Mouse (Mus musculus) layer of hippocampus, adult 11-12 months (tissue): Measurements from ENCODE around the gene Col4a4.

Experiments used
- DNase-seq: peaks from one replicate; pipeline ENCODE4 v3.0.0; 2022; ENCODE audit warnings: low spot score

Col4a4 gene

DNA sequence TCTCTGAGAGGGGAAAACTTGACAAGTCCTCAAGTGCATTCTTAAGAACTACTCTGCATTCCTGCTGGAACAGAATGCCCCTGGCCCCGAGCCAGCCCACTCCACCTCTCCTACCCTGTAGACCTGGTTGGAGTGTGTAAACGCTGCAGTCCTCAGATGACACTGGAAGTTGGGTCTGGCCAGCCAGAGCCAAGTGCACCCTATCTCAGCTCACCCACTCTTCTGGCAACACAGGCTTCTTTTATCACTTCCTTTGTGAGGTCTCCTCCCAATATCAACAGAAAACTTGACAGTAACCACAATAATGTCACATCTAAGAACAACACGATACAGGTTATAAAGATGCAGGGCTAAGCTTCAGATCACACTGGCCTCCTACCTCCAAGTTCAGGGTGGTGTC lies 8.7 kb downstream of the Col4a4 start:
- DNase-seq = no peak

DNA sequence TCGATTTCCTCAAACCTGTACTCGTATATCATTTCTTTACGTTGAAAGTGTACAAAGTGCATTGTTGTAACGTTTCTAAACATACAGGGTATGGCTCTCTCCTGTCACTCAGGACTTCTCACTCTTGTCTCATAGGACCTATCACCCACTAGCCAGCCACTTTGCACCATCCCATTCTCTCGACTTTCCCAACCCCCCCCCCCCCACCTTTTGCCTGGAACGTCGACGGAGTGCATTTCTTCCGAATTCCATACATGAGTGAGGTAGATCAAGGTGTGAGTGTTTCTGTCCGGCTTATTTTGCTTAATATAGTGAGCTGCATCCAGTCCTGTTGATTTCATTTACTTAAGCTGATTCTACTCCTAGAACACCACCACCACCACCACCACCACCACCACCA lies 9.3 kb downstream of the Col4a4 start:
- no peak for DNase-seq

DNA sequence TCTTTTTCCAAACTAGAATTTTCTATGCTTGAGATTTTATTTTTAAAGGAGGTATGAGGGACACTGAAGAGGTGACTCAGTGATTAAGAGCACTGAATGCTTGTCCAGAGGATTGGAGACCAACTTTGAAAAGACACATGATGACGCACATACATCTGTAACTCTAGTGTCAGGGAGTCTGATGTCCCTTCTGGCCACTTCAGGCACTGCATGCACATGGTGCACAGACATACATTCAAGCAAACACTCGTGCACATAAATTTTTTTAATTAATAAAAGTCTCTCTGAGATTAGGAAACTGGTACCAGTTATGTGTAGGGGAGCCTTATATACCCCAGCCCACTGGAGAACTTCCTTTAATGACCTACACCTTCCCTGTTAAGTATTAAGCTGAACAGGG lies 10.5 kb downstream of the Col4a4 start:
- no peak for DNase-seq

DNA sequence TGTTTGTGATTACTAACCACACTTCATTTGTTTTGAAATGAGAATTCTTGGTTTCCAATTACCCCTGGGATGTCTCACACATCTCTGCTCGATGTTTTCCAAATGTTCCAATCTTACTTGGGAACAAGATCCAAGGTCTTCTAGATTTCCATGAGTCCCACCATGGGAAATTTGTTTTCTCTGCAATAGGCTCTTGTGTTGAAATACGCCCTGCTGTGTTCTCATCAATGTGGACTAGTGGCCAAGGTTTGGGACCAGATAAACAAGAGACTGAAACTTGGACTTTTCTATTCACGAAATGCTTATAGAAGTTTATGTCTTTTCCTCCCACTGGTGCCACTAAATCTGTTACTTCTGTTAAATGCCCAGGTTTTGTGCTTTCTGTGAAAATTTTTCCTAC lies 11.0 kb downstream of the Col4a4 start:
- no peak for DNase-seq

DNA sequence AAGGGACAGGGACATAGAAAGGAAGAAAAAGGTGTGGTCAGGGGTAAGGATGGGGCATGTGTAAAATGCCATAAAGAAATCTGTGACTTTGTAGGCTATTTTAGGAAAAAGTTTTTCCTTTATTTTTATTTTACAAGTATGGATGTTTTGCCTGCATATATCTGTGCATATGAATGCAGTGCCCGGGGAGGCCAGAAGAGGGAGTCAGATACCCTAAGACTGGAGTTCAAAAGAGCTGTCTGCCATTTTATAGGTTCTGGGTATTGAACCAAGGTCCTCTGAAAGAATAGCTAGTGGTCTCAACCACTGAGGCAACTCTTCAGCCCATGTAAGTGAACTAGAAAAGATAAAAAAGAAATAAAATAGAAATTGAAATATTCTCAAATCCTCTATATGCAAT lies 14.9 kb downstream of the Col4a4 start:
- no peak for DNase-seq

DNA sequence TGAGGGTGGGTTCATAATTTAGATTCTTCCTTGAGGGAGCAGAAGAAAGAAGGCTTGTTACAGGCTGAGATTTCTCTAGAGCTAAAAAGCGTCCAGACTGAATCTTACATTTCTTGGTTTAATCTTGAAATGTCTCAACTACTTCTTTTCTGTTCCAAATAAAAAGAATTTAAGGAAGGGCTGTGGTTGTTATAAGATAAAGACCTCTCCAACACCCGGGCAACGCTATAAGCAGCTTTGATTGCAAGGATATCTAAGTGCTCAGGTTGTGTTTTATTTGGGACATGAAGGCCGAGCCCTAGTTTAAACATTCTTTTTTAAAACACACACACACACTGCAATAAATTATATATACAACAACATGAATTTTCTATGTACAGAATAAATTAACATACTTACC lies 17.2 kb downstream of the Col4a4 start:
- DNase-seq = no peak

DNA sequence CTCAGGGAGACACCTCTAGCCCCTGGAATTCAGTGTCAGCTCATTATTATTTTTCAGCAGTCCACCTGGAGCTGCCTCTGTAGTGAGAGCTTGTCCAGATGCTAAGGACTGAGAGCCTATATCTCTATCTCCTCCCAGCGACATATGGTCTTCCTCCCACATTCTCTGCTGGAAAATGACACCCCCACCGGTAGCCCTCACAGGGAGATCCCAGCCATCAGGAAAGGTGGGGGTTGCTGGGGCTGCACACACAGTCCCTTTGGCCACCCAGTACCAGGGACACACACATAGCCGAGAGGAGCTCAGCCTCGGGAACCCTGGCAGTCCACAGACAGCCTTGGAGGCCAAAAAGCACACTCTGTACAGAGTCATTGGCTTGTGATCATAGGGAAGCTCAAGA lies 26.4 kb downstream of the Col4a4 start:
- no peak for DNase-seq

DNA sequence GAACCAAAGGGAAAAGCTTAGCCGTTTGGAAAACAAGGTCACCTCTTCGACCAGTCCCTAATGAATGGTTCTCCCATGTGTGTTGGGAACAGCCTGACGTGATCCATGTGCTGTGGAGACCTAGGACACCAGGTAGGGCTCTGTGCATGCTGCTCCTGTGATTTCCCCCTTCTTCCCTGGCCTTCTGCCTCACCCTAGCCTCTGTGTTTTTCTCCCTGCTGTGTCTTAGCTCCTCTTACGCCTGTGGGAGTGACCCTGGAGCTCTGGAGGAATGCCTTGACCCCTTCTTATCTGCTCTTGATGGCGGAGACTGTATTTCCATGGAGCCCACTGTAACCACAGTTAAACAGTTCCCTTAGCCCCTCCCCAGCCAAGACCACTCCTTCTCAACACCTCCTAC lies 31.8 kb downstream of the Col4a4 start:
- no peak for DNase-seq

DNA sequence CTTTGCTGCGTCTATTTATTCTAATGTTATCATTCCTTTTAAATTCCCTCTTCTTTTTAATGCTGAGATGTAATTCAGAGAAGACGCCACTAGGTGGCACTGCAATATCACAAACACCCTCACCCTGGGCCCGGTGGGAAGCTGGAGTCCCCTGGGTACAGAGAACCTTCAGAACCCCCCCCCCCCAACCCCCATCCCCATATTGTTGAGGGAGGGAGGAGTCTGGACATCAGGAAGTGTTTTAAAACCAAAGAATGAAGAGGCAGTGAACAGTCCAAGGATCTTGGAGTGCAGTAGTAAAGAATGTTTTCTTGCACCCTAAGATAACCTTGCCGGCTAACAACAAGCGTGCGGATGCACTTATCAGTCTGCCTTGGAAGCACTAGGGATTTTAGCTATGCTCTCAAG lies 32.2 kb downstream of the Col4a4 start:
- peak; percentile 13 for DNase-seq

DNA sequence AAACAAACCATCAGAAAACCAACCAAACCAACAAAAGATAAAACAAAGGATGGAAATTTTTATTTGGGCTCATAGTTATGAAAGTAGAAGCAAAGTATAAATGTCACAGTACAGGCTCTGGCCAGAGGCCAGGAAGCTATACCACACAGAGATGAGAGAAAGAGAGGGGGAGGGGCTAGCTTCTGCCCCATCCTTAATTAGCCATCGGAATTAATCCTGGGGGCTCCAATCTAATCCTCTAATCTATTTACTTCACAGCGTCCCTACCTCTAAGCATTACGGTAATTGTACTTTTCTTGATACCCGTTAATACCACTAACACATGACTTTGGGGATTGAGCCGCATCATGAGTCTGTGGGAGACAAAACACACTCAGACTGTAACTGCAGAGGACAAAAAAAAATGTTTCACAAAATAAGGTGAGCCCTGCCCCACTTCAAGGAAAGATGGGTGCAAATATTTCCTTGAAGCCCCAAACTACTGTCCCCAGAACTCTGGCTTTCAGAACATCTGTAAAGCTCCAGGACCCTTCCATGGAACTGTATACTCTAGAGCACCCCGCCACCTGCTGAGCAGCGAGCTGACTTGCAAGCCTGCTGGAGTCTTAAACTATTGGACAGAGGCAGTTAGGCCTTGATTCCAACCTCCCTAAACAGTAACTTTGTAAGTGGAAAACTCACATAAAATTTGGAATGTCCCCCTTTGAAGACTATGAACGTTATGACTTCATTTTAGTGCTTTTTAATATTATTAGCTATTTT lies 41.3 kb downstream of the Col4a4 start:
- no peak for DNase-seq

DNA sequence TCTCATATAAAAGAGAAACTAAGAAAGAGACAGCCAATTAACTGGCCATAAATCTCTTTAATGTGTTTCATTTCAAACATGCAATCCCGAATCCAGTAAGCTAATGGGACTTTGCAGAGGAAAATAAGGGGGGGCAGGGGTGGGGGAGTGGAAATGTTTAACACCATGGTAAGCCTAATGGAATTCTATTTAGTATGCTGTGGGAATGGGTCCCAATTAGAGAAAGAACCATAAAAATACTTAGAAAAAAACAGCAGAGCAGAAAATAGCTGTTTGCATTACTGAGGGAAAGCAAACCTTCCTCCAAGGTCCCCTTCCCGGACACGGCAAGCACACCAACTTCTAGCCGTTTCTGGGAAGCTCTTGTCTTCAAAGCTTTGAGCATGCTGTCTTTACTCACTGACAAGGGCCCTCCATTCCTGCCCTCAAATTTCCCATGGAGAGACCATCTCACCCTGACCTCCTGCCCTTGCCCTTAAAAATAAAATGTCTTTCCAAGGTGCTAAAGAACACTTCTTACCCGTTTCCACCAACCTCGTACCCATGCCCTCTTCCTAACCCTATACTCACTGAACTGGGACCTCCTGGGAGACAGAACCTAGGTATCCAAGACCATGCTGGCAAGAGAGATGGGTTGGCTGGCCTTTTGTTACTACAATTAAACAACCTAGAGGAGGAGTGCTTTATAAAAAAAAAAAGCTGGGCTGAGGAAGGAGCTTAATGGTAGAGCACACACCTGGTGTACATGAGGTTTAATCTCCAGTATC lies 42.0 kb downstream of the Col4a4 start:
- DNase-seq = no peak

DNA sequence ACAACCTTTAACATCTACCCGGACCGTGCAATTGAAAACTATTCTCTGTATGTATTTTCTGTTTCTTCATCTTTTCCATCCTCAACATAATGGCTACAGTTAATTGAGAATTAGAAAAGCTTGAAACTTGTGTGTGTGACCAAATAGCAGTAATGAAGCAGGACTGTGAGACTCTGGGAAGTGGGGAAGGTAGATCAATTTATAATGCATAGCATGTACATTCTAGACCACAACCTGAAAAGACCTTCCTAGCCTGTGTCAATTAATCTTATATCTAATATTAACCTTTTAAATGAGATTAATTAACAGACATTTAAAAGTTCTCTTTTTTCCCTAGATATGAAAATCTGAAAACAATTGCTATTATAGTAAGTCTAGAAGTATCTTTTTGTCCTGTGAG lies 42.7 kb downstream of the Col4a4 start:
- DNase-seq = no peak

DNA sequence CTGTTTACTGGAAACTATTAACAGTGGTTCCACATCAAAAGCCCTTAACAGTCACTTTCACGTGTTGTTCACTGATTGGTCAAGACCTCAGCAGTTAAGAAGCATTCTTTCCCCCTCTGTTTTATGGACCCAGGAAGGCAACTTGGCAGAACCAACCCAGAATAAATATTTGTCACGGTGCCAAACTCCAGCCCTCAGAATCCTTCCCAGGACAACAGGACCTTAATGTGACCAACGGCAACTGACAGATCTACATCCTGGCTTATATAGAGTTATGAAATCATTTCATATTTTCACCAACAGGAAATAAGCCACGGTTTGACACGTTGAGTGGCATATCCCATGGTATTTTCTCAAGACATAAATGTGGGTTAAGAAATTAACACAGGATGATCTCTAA lies 46.6 kb downstream of the Col4a4 start:
- DNase-seq = no peak

DNA sequence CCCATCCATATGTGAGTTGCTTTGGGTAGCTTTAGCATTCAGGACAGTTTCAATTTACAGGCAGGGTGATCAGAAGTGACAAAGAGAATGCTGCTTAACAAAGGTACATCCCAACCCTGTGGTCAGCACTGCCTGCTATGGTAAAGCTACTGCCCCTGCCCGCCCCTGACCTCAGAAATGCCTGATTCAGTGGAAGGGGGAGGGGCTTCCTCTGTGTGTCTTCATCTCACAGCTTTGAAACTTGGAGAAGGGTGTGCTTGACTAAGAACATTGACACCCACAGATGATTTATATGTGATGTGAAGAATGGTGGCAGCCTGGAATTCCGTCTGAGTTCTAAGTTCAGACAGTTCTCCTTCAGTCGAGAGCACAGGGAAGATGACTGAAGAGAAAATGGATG lies 48.8 kb downstream of the Col4a4 start:
- DNase-seq = no peak

DNA sequence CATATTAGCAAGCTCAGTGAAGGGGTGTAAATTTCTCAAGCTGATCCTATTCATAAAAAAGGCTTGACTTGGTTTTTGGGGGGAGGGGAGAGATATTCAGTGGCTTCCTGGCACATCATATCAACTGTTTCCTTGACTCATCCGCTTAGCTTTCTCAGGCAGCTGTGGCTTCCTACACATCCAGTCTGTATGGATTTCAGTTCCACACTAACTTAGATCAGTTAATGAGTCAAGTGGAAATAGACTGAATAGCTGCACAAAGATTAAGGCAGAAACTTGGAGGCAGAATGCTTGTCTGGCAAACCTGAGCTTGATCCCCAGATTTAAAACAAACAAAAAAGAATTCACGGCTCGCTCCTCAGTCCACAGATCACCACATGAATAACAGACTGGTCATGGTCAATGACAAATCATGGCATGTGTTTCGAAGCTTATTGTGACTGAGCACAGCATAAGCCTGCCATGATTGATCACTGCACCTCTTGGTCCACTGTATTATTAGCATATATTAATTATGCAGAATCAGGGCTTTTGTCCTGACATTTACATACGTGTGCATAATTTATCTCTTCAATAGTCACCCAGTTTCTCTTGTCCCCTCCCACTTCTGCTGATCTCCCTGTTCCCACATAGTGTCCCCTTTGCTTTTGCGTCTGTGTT lies 50.0 kb downstream of the Col4a4 start:
- DNase-seq = peak; percentile 6

DNA sequence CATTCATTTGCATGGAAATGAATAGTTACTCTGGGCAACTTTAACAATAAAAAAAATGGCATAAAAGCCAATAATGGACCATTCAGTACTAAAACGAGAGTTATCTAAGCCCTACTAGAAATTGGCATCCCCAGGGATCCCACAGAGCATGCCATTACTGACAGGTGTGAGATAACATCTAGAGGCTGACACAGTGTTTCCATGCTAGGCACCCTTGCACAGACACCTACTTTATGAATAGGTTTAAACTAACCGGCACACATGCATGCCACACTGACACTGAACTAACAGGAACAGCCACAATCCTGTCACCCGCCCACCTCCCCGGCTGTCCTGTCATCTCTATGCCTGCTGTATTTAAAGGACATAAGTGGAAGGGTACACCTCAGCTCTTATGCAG lies 58.7 kb downstream of the Col4a4 start:
- DNase-seq = no peak

DNA sequence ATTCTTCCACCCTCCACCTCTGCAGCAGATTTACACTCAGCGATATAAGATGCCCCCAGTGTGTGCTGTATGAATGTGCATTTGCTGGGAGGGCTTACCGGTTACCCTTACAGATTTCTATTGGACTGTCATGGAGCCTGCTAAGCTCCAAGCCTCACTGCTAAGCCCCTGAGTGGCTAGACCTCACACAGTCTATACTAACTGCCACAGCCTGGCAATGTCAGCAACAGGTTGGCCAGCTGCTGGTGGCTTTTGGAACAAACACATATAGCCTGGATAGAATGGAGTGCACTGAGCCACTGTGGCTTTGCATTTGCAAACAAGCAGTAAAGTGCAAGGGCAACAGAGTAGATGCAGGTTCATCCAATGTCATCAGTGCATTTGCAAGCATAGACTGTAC lies 94.7 kb downstream of the Col4a4 start:
- no peak for DNase-seq

DNA sequence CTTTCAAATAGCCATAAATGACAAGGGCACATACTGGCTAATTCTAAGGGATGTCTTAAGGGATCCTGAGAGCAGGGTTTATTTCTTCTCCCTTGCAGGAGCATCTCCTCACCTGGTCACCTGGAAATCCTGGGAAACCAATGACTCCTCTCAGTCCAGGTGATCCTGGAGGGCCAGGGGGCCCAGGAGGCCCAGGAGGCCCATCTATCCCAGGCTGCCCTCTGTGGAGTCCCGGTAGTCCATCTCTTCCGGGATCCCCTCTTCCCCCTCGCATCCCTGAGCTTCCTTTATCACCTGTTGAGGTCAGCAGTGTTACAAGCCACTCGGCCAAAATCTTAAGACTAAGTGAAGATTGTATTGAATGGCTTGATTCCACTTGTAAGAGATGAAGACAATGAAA lies 100.3 kb downstream of the Col4a4 start:
- no peak for DNase-seq

DNA sequence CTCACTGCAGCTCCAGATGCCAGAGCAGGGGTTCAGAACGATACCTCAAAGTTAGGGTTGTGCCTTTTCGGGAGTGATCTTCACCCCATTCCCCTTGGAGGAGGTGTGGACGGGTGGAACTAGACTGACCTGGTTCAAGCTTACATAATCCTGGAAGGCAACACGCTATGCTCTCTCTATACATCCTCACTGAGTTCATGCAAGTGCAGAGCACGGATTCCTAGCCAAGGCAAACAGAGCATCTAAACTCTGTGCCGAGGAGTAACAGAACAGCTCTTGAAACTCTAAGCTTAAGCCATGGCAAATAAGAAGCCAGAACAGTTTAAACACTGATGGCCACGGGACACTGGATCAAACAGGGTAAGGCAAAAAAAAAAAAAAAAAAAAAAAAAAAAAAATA lies 104.3 kb downstream of the Col4a4 start:
- no peak for DNase-seq

DNA sequence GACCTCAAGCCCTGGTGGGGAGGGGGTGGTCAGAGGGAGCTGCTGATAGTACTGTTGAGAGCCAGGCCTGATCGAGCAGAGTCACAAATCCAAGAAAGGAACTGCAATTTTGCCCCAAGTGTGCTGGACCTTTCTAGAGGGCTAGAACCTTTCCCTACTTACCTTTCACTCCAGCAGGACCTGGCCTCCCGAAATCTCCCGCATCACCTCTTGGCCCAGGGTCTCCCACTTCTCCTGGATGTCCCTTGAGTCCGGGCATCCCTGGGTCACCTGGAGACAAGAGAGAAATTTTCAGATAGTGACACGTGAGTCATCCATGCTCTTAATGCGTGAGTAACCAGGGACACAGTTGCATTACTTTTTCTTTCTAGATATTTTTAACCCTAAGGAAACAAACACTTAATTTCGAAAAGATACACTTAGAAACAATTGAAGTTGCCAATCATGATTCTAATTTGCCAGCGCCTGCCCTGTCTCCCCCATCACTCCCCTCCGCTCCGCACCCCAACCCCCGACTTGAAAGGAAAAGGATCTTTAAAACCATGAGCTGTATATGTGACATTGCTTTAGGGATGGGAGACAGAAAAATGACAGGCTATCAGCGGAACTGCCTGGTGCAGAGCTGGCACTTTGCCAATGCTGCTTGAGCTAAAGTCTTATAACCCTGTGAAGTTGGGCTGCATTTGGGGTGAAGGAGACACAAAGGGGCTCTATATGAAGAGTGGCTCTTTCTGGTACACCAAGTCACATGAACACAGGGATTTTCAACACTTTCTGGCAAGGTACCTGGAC lies 106.8 kb downstream of the Col4a4 start:
- DNase-seq = no peak

DNA sequence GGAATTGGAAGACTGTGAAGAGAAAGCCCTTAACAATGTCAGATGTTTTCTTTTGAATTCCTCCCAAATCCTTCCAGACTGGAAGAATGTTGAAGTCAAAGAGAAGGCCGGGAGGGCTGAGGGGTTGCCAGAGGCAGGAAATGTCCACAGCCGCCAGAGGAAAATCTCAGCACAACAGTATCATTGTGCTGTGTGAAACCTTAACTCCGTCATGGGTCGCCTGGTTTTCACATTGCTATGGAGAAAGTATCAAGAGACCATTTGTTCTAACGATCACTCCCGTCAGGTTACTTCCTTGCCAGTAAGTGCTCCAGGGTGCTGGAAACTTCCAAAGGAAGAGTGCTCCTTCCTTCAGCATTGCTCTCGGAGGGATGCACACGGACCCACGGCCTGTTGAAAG lies 109.9 kb downstream of the Col4a4 start:
- DNase-seq = no peak

DNA sequence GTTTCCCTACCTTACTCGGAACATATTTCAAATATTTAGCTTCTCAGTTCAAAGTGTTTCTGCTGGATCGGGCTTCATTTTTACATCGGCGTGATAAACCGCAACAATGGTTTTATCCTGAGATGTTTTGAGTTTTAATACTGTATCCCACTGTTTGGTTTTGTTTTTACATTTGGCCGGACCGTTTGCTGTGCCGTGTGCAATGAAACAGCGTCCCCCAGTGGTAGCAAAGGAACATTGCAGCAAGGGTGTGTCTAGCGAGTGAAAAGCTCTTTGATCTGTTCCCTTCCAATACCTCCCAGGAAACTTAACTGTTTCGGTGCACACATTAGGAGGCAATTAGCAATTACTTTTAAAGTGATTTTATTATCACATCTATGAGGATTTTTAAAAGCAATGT lies 110.4 kb downstream of the Col4a4 start:
- DNase-seq = peak; percentile 24

DNA sequence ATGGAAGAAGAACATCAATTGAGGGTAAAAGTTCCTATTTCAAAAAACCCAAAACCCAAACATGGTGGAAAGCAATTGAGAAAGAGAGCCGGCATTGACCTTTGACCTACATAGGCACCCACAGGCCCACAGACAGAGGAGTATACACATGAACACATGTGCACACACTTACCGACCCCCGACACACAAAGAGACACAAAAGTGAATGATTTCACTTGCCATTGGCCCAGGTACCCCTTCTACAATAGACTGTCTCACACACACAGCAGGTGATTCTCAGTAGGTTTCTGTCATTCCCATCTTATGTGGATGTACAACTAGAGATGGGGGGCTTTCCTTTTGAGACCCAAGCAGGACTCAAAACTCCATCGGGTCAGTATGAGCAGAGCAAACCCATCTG lies 110.8 kb downstream of the Col4a4 start:
- no peak for DNase-seq
